Mouse (Mus musculus): Measurements from ENCODE around the gene Reln. TPM values are rescaled to one million over a fixed set of nuclear protein-coding genes. Genes with fewer than 3 reads are reported as not detected.
A peak's percentile ranks its signal among the peaks of the same experiment; 100 is the strongest.

Reln gene
- polyA plus RNA-seq, 1 experiment from 2014 or later: 14.5 TPM

GRCm38 (mm10) chr5:22330802-22331201 is 13.7 kb downstream of the Reln start:
- WGBS: 33% methylated on average over 5 of the region's 5 CpGs
- DNase-seq (ENCODE audit: low spot score): peak; percentile 36

GRCm38 (mm10) chr5:22328431-22329359 is 15.8 kb downstream of the Reln start:
- 78% methylated on average over 8 of the region's 8 CpGs for WGBS
- Histone ChIP-seq H3K4me2 (ENCODE audit: low read length) (no peak overlapping the region), H3K4me1 (replicated peaks; ENCODE audit: insufficient read depth, low read length) (no peaks in the 10 kb centered on the region), H3K4me3 (replicated peaks; ENCODE audit: low read depth, low read length) (no peak overlapping the region), H3K36me3 (ENCODE audit: insufficient read depth, low read length) (no peaks in the 10 kb centered on the region), H3K9ac (ENCODE audit: low read depth, low read length) (no peak overlapping the region), H3K27me3 (ENCODE audit: insufficient read depth, low read length) (no peaks in the 10 kb centered on the region), H3K9me3 (replicated peaks; ENCODE audit: low read length) (no peaks in the 10 kb centered on the region), H3K27ac (no peak overlapping the region)
- TF ChIP-seq CTCF (IDR thresholded peaks at IDR 0.05; ENCODE audit: low read depth): no peak
- ATAC-seq (replicated peaks; ENCODE audit: low FRiP score, low read depth): no peak
- DNase-seq (ENCODE audit: low spot score): no peak

More at GRCm38 (mm10) chr5:22330802-22331201, 13.7 kb downstream of the Reln start:
- no peaks in the 10 kb centered on the region for H3K4me1 ChIP-seq (replicated peaks; ENCODE audit: insufficient read depth, low read length)
- TF ChIP-seq CTCF (IDR thresholded peaks at IDR 0.05; ENCODE audit: low read depth): no peak
- no peak overlapping the region for H3K27ac ChIP-seq
- no peak for ATAC-seq (replicated peaks; ENCODE audit: low FRiP score, low read depth)
- H3K4me2 ChIP-seq (ENCODE audit: low read length): no peak overlapping the region
- H3K9ac ChIP-seq (ENCODE audit: low read depth, low read length): no peak overlapping the region
- no peak overlapping the region for H3K4me3 ChIP-seq (replicated peaks; ENCODE audit: low read depth, low read length)
- no peaks in the 10 kb centered on the region for H3K36me3 ChIP-seq (ENCODE audit: insufficient read depth, low read length)
- no peaks in the 10 kb centered on the region for H3K27me3 ChIP-seq (ENCODE audit: insufficient read depth, low read length)
- H3K9me3 ChIP-seq (replicated peaks; ENCODE audit: low read length): no peaks in the 10 kb centered on the region

GRCm38 (mm10) chr5:22327170-22327569 is 17.3 kb downstream of the Reln start:
- Histone ChIP-seq H3K36me3 (ENCODE audit: insufficient read depth, low read length) (no peaks in the 10 kb centered on the region), H3K9ac (ENCODE audit: low read depth, low read length) (no peak overlapping the region), H3K27ac (no peak overlapping the region), H3K4me1 (replicated peaks; ENCODE audit: insufficient read depth, low read length) (no peaks in the 10 kb centered on the region), H3K4me3 (replicated peaks; ENCODE audit: low read depth, low read length) (no peak overlapping the region), H3K4me2 (ENCODE audit: low read length) (no peak overlapping the region), H3K27me3 (ENCODE audit: insufficient read depth, low read length) (no peaks in the 10 kb centered on the region), H3K9me3 (replicated peaks; ENCODE audit: low read length) (no peaks in the 10 kb centered on the region)
- 85% methylated on average over 3 of the region's 3 CpGs for WGBS
- DNase-seq (ENCODE audit: low spot score): no peak
- peak; percentile 69 for TF ChIP-seq CTCF (IDR thresholded peaks at IDR 0.05; ENCODE audit: low read depth)
- ATAC-seq (replicated peaks; ENCODE audit: low FRiP score, low read depth): no peak

- H3K9me3 ChIP-seq (replicated peaks; ENCODE audit: low read length): no peaks in the 10 kb centered on the region
- H3K9ac ChIP-seq (ENCODE audit: low read depth, low read length): no peak overlapping the region
- no peak overlapping the region for H3K27ac ChIP-seq
- no peaks in the 10 kb centered on the region for H3K36me3 ChIP-seq (ENCODE audit: insufficient read depth, low read length)
- TF ChIP-seq CTCF (IDR thresholded peaks at IDR 0.05; ENCODE audit: low read depth): no peak
- H3K4me3 ChIP-seq (replicated peaks; ENCODE audit: low read depth, low read length): no peak overlapping the region
- no peaks in the 10 kb centered on the region for H3K27me3 ChIP-seq (ENCODE audit: insufficient read depth, low read length)
- no peaks in the 10 kb centered on the region for H3K4me1 ChIP-seq (replicated peaks; ENCODE audit: insufficient read depth, low read length)
- no peak overlapping the region for H3K4me2 ChIP-seq (ENCODE audit: low read length)
- ATAC-seq (replicated peaks; ENCODE audit: low FRiP score, low read depth) (no peak), DNase-seq (ENCODE audit: low spot score) (no peak)
- WGBS: 73% methylated on average over 1 of the region's 1 CpGs
Observed at GRCm38 (mm10) chr5:22323801-22324200, 20.7 kb downstream of the Reln start.

- no peak overlapping the region for H3K4me3 ChIP-seq (replicated peaks; ENCODE audit: low read depth, low read length)
- WGBS: 90% methylated on average over 1 of the region's 1 CpGs
- no peaks in the 10 kb centered on the region for H3K36me3 ChIP-seq (ENCODE audit: insufficient read depth, low read length)
- no peaks in the 10 kb centered on the region for H3K4me1 ChIP-seq (replicated peaks; ENCODE audit: insufficient read depth, low read length)
- no peak overlapping the region for H3K9ac ChIP-seq (ENCODE audit: low read depth, low read length)
- ATAC-seq (replicated peaks; ENCODE audit: low FRiP score, low read depth): no peak
- DNase-seq (ENCODE audit: low spot score): no peak
- no peak for TF ChIP-seq CTCF (IDR thresholded peaks at IDR 0.05; ENCODE audit: low read depth)
- H3K27me3 ChIP-seq (ENCODE audit: insufficient read depth, low read length): no peaks in the 10 kb centered on the region
- no peak overlapping the region for H3K4me2 ChIP-seq (ENCODE audit: low read length)
- H3K27ac ChIP-seq: no peak overlapping the region
- H3K9me3 ChIP-seq (replicated peaks; ENCODE audit: low read length): no peaks in the 10 kb centered on the region
Observed at GRCm38 (mm10) chr5:22317807-22318206, 26.7 kb downstream of the Reln start.

- no peak overlapping the region for H3K4me2 ChIP-seq (ENCODE audit: low read length)
- DNase-seq (ENCODE audit: low spot score) (no peak), ATAC-seq (replicated peaks; ENCODE audit: low FRiP score, low read depth) (no peak)
- no peaks in the 10 kb centered on the region for H3K9me3 ChIP-seq (replicated peaks; ENCODE audit: low read length)
- no peak overlapping the region for H3K4me3 ChIP-seq (replicated peaks; ENCODE audit: low read depth, low read length)
- no peaks in the 10 kb centered on the region for H3K4me1 ChIP-seq (replicated peaks; ENCODE audit: insufficient read depth, low read length)
- no peak overlapping the region for H3K9ac ChIP-seq (ENCODE audit: low read depth, low read length)
- TF ChIP-seq CTCF (IDR thresholded peaks at IDR 0.05; ENCODE audit: low read depth): no peak
- 92% methylated on average over 7 of the region's 7 CpGs for WGBS
- no peaks in the 10 kb centered on the region for H3K36me3 ChIP-seq (ENCODE audit: insufficient read depth, low read length)
- H3K27me3 ChIP-seq (ENCODE audit: insufficient read depth, low read length): no peaks in the 10 kb centered on the region
- H3K27ac ChIP-seq: no peak overlapping the region
Observed at GRCm38 (mm10) chr5:22316471-22316870, 28.0 kb downstream of the Reln start.

All from kidney, postnatal 0 days (tissue).